Mouse (Mus musculus) kidney, embryonic 16.5 days (tissue): ENCODE data around the gene Ankrd17. TPM values are rescaled to one million over a fixed set of nuclear protein-coding genes. Genes with fewer than 3 reads are reported as not detected.

Experiments
- ATAC-seq: fragments of 200-750 bp; cut with Nextera tagmentation; 2 replicates; pipeline ENCODE4 v1.8.0; 2017; ENCODE audit warnings: moderate TSS enrichment; ENCODE audit not compliant: low FRiP score, low TSS enrichment
- H3K27ac ChIP-seq: fragments of 300-500 bp; sonication (generic); 2 replicates; pipeline ENCODE4 v1.5.1; 2014; ENCODE audit warnings: low read length
- H3K27me3 ChIP-seq: fragments of 300-500 bp; sonication (generic); 2 replicates; pipeline ENCODE4 v1.6.1; 2014; ENCODE audit warnings: low read length, control low read depth, mixed read lengths; ENCODE audit not compliant: insufficient read depth
- H3K36me3 ChIP-seq: fragments of 300-500 bp; sonication (generic); 2 replicates; pipeline ENCODE4 v1.6.1; 2014; ENCODE audit warnings: low read length, control low read depth, mixed read lengths; ENCODE audit not compliant: insufficient read depth
- H3K4me1 ChIP-seq: fragments of 300-500 bp; sonication (generic); 2 replicates; pipeline ENCODE4 v1.6.1; 2014; ENCODE audit warnings: low read length, control low read depth, mixed read lengths; ENCODE audit not compliant: insufficient read depth
- H3K4me2 ChIP-seq: fragments of 300-500 bp; sonication (generic); replicated peaks from 2 replicates; pipeline ENCODE4 v1.6.1; 2014; ENCODE audit warnings: low read depth, low read length
- H3K4me3 ChIP-seq: fragments of 300-500 bp; sonication (generic); 2 replicates; pipeline ENCODE4 v1.5.1; 2014; ENCODE audit warnings: mild to moderate bottlenecking, low read length
- H3K9ac ChIP-seq: fragments of 300-500 bp; sonication (generic); replicated peaks from 2 replicates; pipeline ENCODE4 v1.6.1; 2014; ENCODE audit warnings: low read length
- H3K9me3 ChIP-seq: fragments of 300-500 bp; sonication (generic); 2 replicates; pipeline ENCODE4 v1.6.1; 2016; ENCODE audit warnings: low read length, control low read depth
- WGBS: fragments of 180-500 bp; shearing (Covaris S2); extraction: QIAGEN DNeasy Blood & Tissue Kit; methylation state at CpG from one replicate; pipeline ENCODE4 v1.1.7; 2014; 5-methylcytosine and 5-hydroxymethylcytosine counted together
- polyA plus RNA-seq: library from polyadenylated mRNA; unstranded; fragments of >200 nt; fragmentation: Nextera tagmentation; extraction: Ambion mirVana; gene quantifications from 2 replicates; pipeline ENCODE4 v1.2.1, GENCODE M21; 2015

Ankrd17 gene
- polyA plus RNA-seq, 1 experiment from 2014 or later, result 21.1 TPM

GRCm38 (mm10) chr5:90229760-90230159 lies 136.6 kb downstream of the Ankrd17 start:
- H3K27ac ChIP-seq, result no peak overlapping the region
- peaks cover 48% of the 10 kb centered on the region for H3K36me3 ChIP-seq
- no peak for ATAC-seq

DNA sequence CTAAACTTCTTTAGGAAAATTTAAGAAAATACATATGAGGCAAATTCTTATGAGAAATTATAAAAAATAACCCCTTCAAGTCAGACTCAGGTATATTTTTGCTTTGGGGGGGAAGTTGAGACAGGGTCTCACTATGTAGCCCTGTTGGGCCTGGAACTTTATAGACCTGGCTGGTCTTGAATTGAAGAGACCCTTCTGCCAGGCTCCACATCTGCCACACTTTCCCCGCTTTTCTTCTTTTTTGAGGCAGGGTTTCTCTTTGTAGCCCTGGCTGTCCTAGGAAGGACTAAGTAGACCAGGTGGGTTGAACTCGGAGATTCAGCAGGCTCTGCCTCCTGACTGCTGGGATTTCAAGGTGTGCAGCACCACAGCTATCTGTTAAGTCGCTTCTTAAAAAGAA lies 139.7 kb downstream of the Ankrd17 start:
- Histone ChIP-seq H3K27ac (no peak overlapping the region), H3K36me3 (peaks cover 30% of the 10 kb centered on the region), H3K9me3 (no peaks in the 10 kb centered on the region), H3K27me3 (no peaks in the 10 kb centered on the region), H3K9ac (no peak overlapping the region), H3K4me3 (no peak overlapping the region), H3K4me1 (peaks cover 15% of the 10 kb centered on the region), H3K4me2 (no peak overlapping the region)
- 93% methylated on average over 3 of the region's 3 CpGs for WGBS
- ATAC-seq, result no peak

More at GRCm38 (mm10) chr5:90229760-90230159, 136.6 kb downstream of the Ankrd17 start:
- no peak overlapping the region for H3K4me2 ChIP-seq
- H3K9me3 ChIP-seq, result no peaks in the 10 kb centered on the region
- WGBS, result 93% methylated on average over 2 of the region's 2 CpGs
- H3K4me3 ChIP-seq, result no peak overlapping the region
- H3K9ac ChIP-seq, result no peak overlapping the region
- H3K4me1 ChIP-seq, result 0 out of 2 replicates have a peak, but pooled peaks cover under 1% of the 10 kb centered on the region
- H3K27me3 ChIP-seq, result no peaks in the 10 kb centered on the region

- H3K27me3 ChIP-seq, result no peaks in the 10 kb centered on the region
- H3K27ac ChIP-seq, result 0 out of 2 replicates have a peak overlapping the region, but pooled peaks have one; percentile 43
- WGBS, result 90% methylated on average over 5 of the region's 5 CpGs
- H3K9ac ChIP-seq, result no peak overlapping the region
- no peak overlapping the region for H3K4me3 ChIP-seq
- H3K9me3 ChIP-seq, result no peaks in the 10 kb centered on the region
- ATAC-seq, result no peak
- peaks cover 32% of the 10 kb centered on the region for H3K36me3 ChIP-seq
- H3K4me2 ChIP-seq, result peak overlapping the region; percentile 58
- peaks cover 15% of the 10 kb centered on the region for H3K4me1 ChIP-seq
These were observed 141.6 kb downstream of the Ankrd17 start for GRCm38 (mm10) chr5:90224730-90225129.

- H3K4me2 ChIP-seq, result peak within 1 kb of the TSS; percentile 75
- under 1% methylated on average over 62 of the region's 62 CpGs for WGBS
- peaks cover 34% of the 10 kb centered on the region for H3K36me3 ChIP-seq
- H3K4me3 ChIP-seq, result peak within 1 kb of the TSS; percentile 84
- H3K9me3 ChIP-seq, result no peaks in the 10 kb centered on the region
- ATAC-seq, result peak; percentile 98
- H3K27ac ChIP-seq, result peak within 1 kb of the TSS; percentile 91
- peak within 1 kb of the TSS; percentile 84 for H3K9ac ChIP-seq
- H3K4me1 ChIP-seq, result peaks cover 15% of the 10 kb centered on the region
- no peaks in the 10 kb centered on the region for H3K27me3 ChIP-seq
These were observed 142.6 kb downstream of the Ankrd17 start, which contains the start of gene Cox18 for GRCm38 (mm10) chr5:90223534-90224381. Gene Cox18, minus strand, starts transcription at chr5:90224001.

GRCm38 (mm10) chr5:90222937-90223336 lies 143.4 kb downstream of the Ankrd17 start:
- H3K27me3 ChIP-seq, result no peaks in the 10 kb centered on the region
- ATAC-seq, result no peak
- H3K9me3 ChIP-seq, result no peaks in the 10 kb centered on the region
- H3K27ac ChIP-seq, result no peak overlapping the region; the same call in 1 of the 2 replicates
- peaks cover 31% of the 10 kb centered on the region for H3K36me3 ChIP-seq
- H3K4me1 ChIP-seq, result peaks cover 15% of the 10 kb centered on the region
- peak overlapping the region; percentile 75 for H3K4me2 ChIP-seq
- WGBS, result 19% methylated on average over 3 of the region's 3 CpGs
- peak overlapping the region; percentile 84 for H3K4me3 ChIP-seq
- peak overlapping the region; percentile 84 for H3K9ac ChIP-seq

GRCm38 (mm10) chr5:90217791-90218190 lies 148.6 kb downstream of the Ankrd17 start:
- WGBS, result 95% methylated on average over 3 of the region's 3 CpGs
- H3K27ac ChIP-seq, result no peak overlapping the region
- H3K4me2 ChIP-seq, result no peak overlapping the region
- H3K27me3 ChIP-seq, result no peaks in the 10 kb centered on the region
- H3K9me3 ChIP-seq, result no peaks in the 10 kb centered on the region
- no peak for ATAC-seq
- H3K4me3 ChIP-seq, result no peak overlapping the region
- no peak overlapping the region for H3K9ac ChIP-seq
- peaks cover 45% of the 10 kb centered on the region for H3K36me3 ChIP-seq
- H3K4me1 ChIP-seq, result peaks cover 6% of the 10 kb centered on the region

DNA sequence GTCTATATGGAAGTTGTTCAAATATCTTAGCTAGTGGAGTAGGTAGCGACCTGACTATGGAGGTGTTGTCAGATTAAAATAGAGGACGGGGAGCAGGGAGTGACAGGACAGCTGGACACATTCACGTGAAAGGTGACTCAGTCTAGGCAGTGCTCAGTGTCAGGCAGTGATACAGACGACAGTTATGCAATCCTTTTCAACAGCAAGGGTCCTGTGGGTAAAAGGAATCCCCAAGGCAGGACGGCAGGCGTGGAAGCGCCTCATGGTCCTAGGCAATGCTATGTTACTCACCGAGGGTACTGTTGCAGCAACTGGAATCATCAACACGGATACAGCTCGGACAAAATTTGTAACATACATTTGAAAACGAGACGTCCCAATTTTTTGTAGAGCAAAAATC lies 149.2 kb downstream of the Ankrd17 start:
- Histone ChIP-seq H3K27me3 (no peaks in the 10 kb centered on the region), H3K4me1 (peaks cover under 1% of the 10 kb centered on the region), H3K4me3 (no peak overlapping the region), H3K36me3 (peaks cover 45% of the 10 kb centered on the region), H3K4me2 (no peak overlapping the region), H3K9ac (no peak overlapping the region), H3K27ac (no peak overlapping the region), H3K9me3 (no peaks in the 10 kb centered on the region)
- no peak for ATAC-seq
- WGBS, result 92% methylated on average over 12 of the region's 12 CpGs

DNA sequence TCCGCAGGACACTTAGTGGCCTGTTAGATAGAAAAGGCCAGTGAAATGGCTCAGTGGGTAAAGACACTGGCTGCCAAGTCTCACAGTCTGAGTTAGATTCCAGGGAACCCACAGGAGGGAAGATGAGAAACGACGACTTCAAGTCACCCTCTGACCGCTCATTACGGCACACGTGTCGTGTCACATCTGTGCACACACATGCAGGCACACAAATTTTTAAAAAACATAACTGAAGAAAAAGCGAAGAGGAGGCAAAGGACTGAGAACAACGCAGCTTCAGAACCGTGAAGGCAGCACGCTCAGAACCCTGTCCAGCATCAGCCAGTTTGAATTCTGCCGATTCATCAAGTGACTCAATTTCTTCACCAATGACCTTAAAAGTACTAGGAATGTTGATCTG lies 153.0 kb downstream of the Ankrd17 start:
- Histone ChIP-seq H3K4me2 (no peak overlapping the region), H3K4me1 (no peaks in the 10 kb centered on the region), H3K9ac (no peak overlapping the region), H3K9me3 (no peaks in the 10 kb centered on the region), H3K27me3 (no peaks in the 10 kb centered on the region), H3K27ac (no peak overlapping the region), H3K36me3 (peaks cover 30% of the 10 kb centered on the region), H3K4me3 (no peak overlapping the region)
- ATAC-seq, result no peak
- WGBS, result 96% methylated on average over 12 of the region's 12 CpGs

DNA sequence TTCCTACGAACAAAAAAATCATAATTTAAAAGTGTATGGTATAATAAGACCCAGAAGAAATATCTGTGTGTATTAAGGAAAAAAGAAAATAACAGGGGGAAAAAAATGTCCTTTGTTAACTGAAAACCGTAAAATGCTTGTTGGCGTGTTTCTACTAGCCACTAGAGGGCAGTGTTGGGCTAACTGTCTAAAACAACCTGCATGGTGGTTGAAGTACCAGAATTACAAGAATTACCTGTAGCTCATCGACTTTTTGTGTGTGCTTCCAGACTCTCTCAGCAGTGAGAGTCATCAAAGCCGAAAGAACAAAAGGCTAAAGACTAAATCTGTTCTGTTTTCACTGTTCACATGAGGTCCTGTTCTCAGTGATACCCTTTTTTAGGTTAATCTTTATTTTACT lies 163.2 kb downstream of the Ankrd17 start:
- Histone ChIP-seq H3K4me2 (no peak overlapping the region), H3K27me3 (no peaks in the 10 kb centered on the region), H3K27ac (no peak overlapping the region), H3K9me3 (no peaks in the 10 kb centered on the region), H3K4me1 (no peaks in the 10 kb centered on the region), H3K9ac (no peak overlapping the region), H3K4me3 (no peak overlapping the region), H3K36me3 (no peaks in the 10 kb centered on the region)
- WGBS, result 22% methylated on average over 5 of the region's 5 CpGs
- no peak for ATAC-seq

DNA sequence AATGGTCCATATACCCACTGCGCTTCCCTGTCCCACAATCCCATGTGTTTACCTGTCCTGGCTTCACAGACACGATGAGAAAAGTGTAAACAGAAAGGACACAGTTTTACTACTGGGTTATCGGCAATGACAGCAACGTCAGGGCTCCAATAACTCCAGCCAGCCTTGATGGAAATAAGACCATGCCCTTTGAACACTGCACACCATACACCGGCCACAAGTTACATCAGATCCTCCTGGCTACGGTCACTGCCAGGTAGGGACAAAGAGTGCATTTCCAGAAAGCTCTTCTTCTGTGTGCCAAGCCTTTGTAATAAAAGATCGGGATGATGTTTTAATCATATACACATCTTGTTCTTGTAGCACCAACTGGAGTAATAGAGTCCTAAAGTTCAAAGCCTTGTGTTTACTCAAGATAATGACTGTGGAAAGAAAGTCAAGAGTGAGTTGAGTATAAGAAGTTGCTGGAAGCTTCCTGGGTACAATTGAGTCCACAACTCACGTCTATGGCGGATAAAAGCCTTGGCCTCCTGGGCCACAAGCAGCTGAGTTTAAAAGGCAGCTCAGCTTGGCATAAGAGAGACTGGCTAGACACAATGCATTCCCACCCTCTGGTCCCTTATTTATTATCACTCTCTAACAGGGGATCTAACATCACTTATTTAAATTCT lies 163.8 kb downstream of the Ankrd17 start:
- 78% methylated on average over 9 of the region's 9 CpGs for WGBS
- Histone ChIP-seq H3K9me3 (no peaks in the 10 kb centered on the region), H3K4me2 (no peak overlapping the region), H3K36me3 (no peaks in the 10 kb centered on the region), H3K4me1 (no peaks in the 10 kb centered on the region), H3K4me3 (no peak overlapping the region), H3K27ac (no peak overlapping the region), H3K9ac (no peak overlapping the region), H3K27me3 (no peaks in the 10 kb centered on the region)
- no peak for ATAC-seq
